8 mouse cellular contexts compared by ENCODE assay signal in the genomic region with DNA sequence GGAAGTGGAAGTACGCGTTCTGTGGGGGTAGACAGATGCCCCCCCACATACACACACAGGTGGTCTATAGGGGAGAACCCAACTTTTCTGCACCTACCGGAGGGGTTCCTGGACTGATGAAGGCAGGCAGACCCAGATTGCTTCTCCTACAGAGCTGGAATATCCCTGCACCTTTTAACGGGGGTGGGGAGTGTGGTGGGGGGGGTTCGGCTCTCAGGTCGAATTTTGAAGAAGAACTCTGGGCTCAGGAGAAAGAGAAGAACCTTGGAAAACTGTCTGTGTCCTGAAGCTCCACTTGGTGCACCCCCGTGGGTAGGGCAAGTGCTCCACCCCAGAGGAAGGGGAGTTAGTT. TPM values are rescaled to one million over a fixed set of nuclear protein-coding genes. Genes with fewer than 3 reads are reported as not detected.
DNase-seq lines count a peak whose midpoint lies in the region; ATAC-seq and TF ChIP-seq lines count a peak whose summit lies in the region.

No protein-coding gene starts in this region.

- dilution Hi-C loops in CH12.LX (cut with MboI; ENCODE audit: extremely low pct_ligation_motif_present, extremely low pct_unique_long_range_greater_than_20kb, low sequenced_read_pairs) = no loop called here

- WGBS in heart, embryonic 13.5 days = 9% methylated on average over 7 of the region's 7 CpGs
- WGBS in forebrain, embryonic 15.5 days = 11% methylated on average over 7 of the region's 7 CpGs
- 11% methylated on average over 7 of the region's 7 CpGs for WGBS in liver, embryonic 14.5 days (ENCODE audit: insufficient replicate concordance)

- H3K27ac ChIP-seq in heart, embryonic 13.5 days (replicated peaks) = no peak overlapping the region
- no peak overlapping the region for H3K27ac ChIP-seq in CH12.LX (ENCODE audit: insufficient read depth, low read depth)
- no peak overlapping the region for H3K27ac ChIP-seq in forebrain, embryonic 15.5 days (replicated peaks)
- H3K27ac ChIP-seq in liver, embryonic 14.5 days = no peak overlapping the region

- peak overlapping the region; percentile 84 for H3K9ac ChIP-seq in heart, embryonic 13.5 days
- H3K9ac ChIP-seq in CH12.LX (ENCODE audit: insufficient read depth, low read depth) = no peak overlapping the region
- peak overlapping the region; percentile 57; the same call in 1 of the 2 replicates for H3K9ac ChIP-seq in forebrain, embryonic 15.5 days (replicated peaks)
- no peak overlapping the region for H3K9ac ChIP-seq in liver, embryonic 14.5 days (replicated peaks)

- no peaks in the 10 kb centered on the region for H3K9me3 ChIP-seq in heart, embryonic 13.5 days
- H3K9me3 ChIP-seq in CH12.LX (replicated peaks; ENCODE audit: low read length) = peaks cover 5% of the 10 kb centered on the region
- no peaks in the 10 kb centered on the region for H3K9me3 ChIP-seq in forebrain, embryonic 15.5 days
- H3K9me3 ChIP-seq in liver, embryonic 14.5 days (ENCODE audit: control insufficient read depth, low read length) = no peaks in the 10 kb centered on the region

- 0 out of 2 replicates have a peak, but pooled peaks have one; percentile 22 for ATAC-seq in heart, embryonic 13.5 days (ENCODE audit: extremely low read depth, insufficient number of reproducible peaks, low FRiP score, low TSS enrichment)
- ATAC-seq in forebrain, embryonic 15.5 days (replicated peaks) = 0 out of 2 replicates have a peak, but pooled peaks have one; percentile 21
- ATAC-seq in liver, embryonic 14.5 days (ENCODE audit: insufficient read depth) = 0 out of 2 replicates have a peak, but pooled peaks have one; percentile 3

- H3K4me1 ChIP-seq in heart, embryonic 13.5 days = peaks cover 15% of the 10 kb centered on the region
- peaks cover 4% of the 10 kb centered on the region in 2 experiments; a peak in 1 of 4 replicates for H3K4me1 ChIP-seq in CH12.LX (ENCODE audit: control insufficient read depth in 1 of 2, insufficient read depth in 2 of 2)
- peaks cover 16% of the 10 kb centered on the region for H3K4me1 ChIP-seq in forebrain, embryonic 15.5 days
- no peaks in the 10 kb centered on the region for H3K4me1 ChIP-seq in liver, embryonic 14.5 days (replicated peaks; ENCODE audit: control insufficient read depth in 2 of 2, insufficient read depth in 2 of 2, low read length in 1 of 2)

- 0 out of 2 replicates have a peak, but pooled peaks cover 7% of the 10 kb centered on the region for H3K27me3 ChIP-seq in heart, embryonic 13.5 days (replicated peaks)
- peaks cover 2% of the 10 kb centered on the region for H3K27me3 ChIP-seq in CH12.LX (replicated peaks)
- 0 out of 2 replicates have a peak, but pooled peaks cover 4% of the 10 kb centered on the region for H3K27me3 ChIP-seq in forebrain, embryonic 15.5 days
- H3K27me3 ChIP-seq in liver, embryonic 14.5 days (ENCODE audit: control insufficient read depth, insufficient read depth, low read length) = peaks cover 25% of the 10 kb centered on the region

- no peak for TF ChIP-seq POLR2A in CH12.LX (IDR thresholded peaks at IDR 0.05; ENCODE audit: low read depth, low read length)

- H3K79me2 ChIP-seq in CH12.LX (replicated peaks; ENCODE audit: control insufficient read depth, extremely low read depth, insufficient read depth, poor library complexity, severe bottlenecking) = no peaks in the 10 kb centered on the region

- no peak for TF ChIP-seq RAD21 in CH12.LX (IDR thresholded peaks at IDR 0.05; ENCODE audit: low read depth, low read length)

- H3K36me3 ChIP-seq in heart, embryonic 13.5 days = no peaks in the 10 kb centered on the region
- no peaks in the 10 kb centered on the region for H3K36me3 ChIP-seq in CH12.LX (replicated peaks in 1 of 2; ENCODE audit: control insufficient read depth in 1 of 2, insufficient read depth in 1 of 2, low read length in 1 of 2)
- no peaks in the 10 kb centered on the region for H3K36me3 ChIP-seq in forebrain, embryonic 15.5 days
- no peaks in the 10 kb centered on the region for H3K36me3 ChIP-seq in liver, embryonic 14.5 days (replicated peaks; ENCODE audit: control insufficient read depth, insufficient read depth, low read depth)

- H3K4me2 ChIP-seq in heart, embryonic 13.5 days = peak overlapping the region; percentile 99
- H3K4me2 ChIP-seq in CH12.LX (ENCODE audit: insufficient read depth, low read depth, poor library complexity, severe bottlenecking) = peak overlapping the region; percentile 57; the same call in 1 of the 2 replicates
- H3K4me2 ChIP-seq in forebrain, embryonic 15.5 days (replicated peaks) = peak overlapping the region; percentile 93
- peak overlapping the region; percentile 54 for H3K4me2 ChIP-seq in liver, embryonic 14.5 days (ENCODE audit: low read depth)

- peak overlapping the region; percentile 81 for H3K4me3 ChIP-seq in heart, embryonic 13.5 days
- H3K4me3 ChIP-seq in CH12.LX (replicated peaks in 1 of 3; ENCODE audit: low read depth in 2 of 3, low read length in 2 of 3, poor library complexity in 1 of 3) = peak overlapping the region in 1 of 3 experiments; percentile 60
- H3K4me3 ChIP-seq in forebrain, embryonic 15.5 days = peak overlapping the region; percentile 65
- H3K4me3 ChIP-seq in liver, embryonic 14.5 days (ENCODE audit: insufficient read depth in 1 of 2, low read depth in 2 of 2, low read length in 2 of 2) = peak overlapping the region; percentile 30 to 38

- no peak for DNase-seq in heart, adult 9 months (ENCODE audit: low spot score in 2 of 2)
- no peak for DNase-seq in CH12.LX (ENCODE audit: extremely low read depth)
- DNase-seq in liver, embryonic 14.5 days (ENCODE audit: low read depth in 3 of 3, low spot score in 3 of 3) = no peak
- DNase-seq in adrenal gland, postnatal 10 days = no peak
- DNase-seq in layer of hippocampus, adult 8-10 months (ENCODE audit: low spot score in 2 of 2) = no peak
- DNase-seq in cerebellum, adult 8-10 months = no peak

- TF ChIP-seq EP300 in CH12.LX (IDR thresholded peaks at IDR 0.05; ENCODE audit: low read length) = no peak
- TF ChIP-seq EP300 in liver, embryonic 14.5 days (IDR thresholded peaks at IDR 0.05; ENCODE audit: low read depth) = no peak

- in situ Hi-C loops in CH12.LX (cut with MboI; ENCODE audit: low pct_ligation_motif_present, low pct_unique_long_range_greater_than_20kb, low sequenced_read_pairs) = no loop called here

- no peak for TF ChIP-seq CTCF in CH12.LX (conservative IDR thresholded peaks at IDR 0.05 in 1 of 2, IDR thresholded peaks at IDR 0.05 in 1 of 2; ENCODE audit: low read depth in 2 of 2, low read length in 2 of 2)
- TF ChIP-seq CTCF in liver, embryonic 14.5 days (IDR thresholded peaks at IDR 0.05; ENCODE audit: low read depth) = no peak

TF ChIP-seq in CH12.LX, 34 proteins besides CTCF, POLR2A, EP300 and RAD21:
- TF ChIP-seq KAT2A (IDR thresholded peaks at IDR 0.05; ENCODE audit: insufficient replicate concordance, low read length) = no peak
- TF ChIP-seq SIN3A (IDR thresholded peaks at IDR 0.05; ENCODE audit: low read length) = no peak
- TF ChIP-seq NELFE (IDR thresholded peaks at IDR 0.05; ENCODE audit: low read depth, low read length) = no peak
TF ChIP-seq in CH12.LX: peak in this region for 0.

RNA-seq across cellular contexts. Expression of gene Npnt, which starts 0.4 kb away (rescaled TPM):
- 21.8 and 25.6 TPM in 2 replicates for polyA plus RNA-seq in heart, embryonic 13.5 days (2015; fragmentation: Nextera tagmentation; extraction: Ambion mirVana)
- 0.50 and 1.0 TPM in 2 replicates for total RNA-seq in CH12.LX (2012; rRNA removed)
- total RNA-seq in CH12.LX (2014; rRNA removed) = 0.08 TPM in 1 of 2 replicates, not detected in the other
- 0.20 and 0.23 TPM in 2 replicates for polyA plus RNA-seq in CH12.LX (2012; ENCODE audit: insufficient read length, low read depth)
- 5.5 and 8.2 TPM in 2 replicates for polyA plus RNA-seq in forebrain, embryonic 15.5 days (2015; fragmentation: Nextera tagmentation; extraction: Ambion mirVana)
- 0.74 and 0.90 TPM in 2 replicates for polyA plus RNA-seq in liver, embryonic 14.5 days (2012; rRNA removed)
- polyA plus RNA-seq in liver, embryonic 14.5 days (2014; fragmentation: Nextera tagmentation; extraction: Ambion mirVana) = 1.0 and 1.5 TPM in 2 replicates
- total RNA-seq in adrenal gland, postnatal 10 days (2021) = 10 to 100 TPM; 20.6 to 22.1 TPM
- 10 to 100 TPM; 10.5 to 18.7 (median 14.1) TPM for total RNA-seq in layer of hippocampus, adult 8-10 months (2022)

Comparison
In these comparisons a context has a peak if more than half of its experiments do, and no peak if none do; other contexts are left out.
1. H3K9ac ChIP-seq: peak in heart, embryonic 13.5 days (single experiment) and forebrain, embryonic 15.5 days (single experiment); none in CH12.LX (single experiment) and liver, embryonic 14.5 days (single experiment).
2. Peak in every context shown above with its lines, with median percentiles within 50 percentile points of each other: ATAC-seq and H3K4me2 ChIP-seq.